Comparison of ENCODE assay signal across 1 mouse cellular context in the genomic region with DNA sequence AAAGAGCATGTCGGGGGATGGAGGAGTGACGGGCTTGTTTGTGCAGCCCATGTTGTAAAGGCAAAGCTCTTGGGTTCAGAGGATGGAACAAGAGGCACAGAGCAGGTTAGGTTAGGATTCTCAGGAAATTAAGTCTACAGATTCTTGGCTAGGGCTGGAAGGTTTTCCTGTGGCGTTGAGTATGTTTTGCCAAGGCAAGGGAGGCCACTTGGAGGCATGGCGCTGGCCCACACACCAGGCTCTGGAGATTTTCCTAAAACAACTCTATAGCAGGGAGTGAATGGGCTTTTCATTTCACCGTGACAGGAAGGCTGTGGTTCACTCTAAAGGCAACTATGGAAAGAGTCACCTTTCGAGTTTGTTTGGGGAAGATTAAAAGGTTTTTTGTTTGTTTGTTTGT.
TF ChIP-seq lines count a peak whose summit lies in the region.

No protein-coding gene starts in this region.

TF ChIP-seq in MEL, 35 proteins besides CTCF, POLR2A, EP300 and RAD21 (continued from another document):
- TF ChIP-seq POLR2AphosphoS5 (IDR thresholded peaks at IDR 0.05; ENCODE audit: borderline replicate concordance, low read depth, low read length): no peak
- TF ChIP-seq ELF1 (IDR thresholded peaks at IDR 0.05; ENCODE audit: low read depth, low read length): no peak
- no peak for TF ChIP-seq HCFC1 (IDR thresholded peaks at IDR 0.05; ENCODE audit: low read depth, low read length)
- no peak for TF ChIP-seq SMC3 (IDR thresholded peaks at IDR 0.05; ENCODE audit: low read depth, low read length)
- TF ChIP-seq KAT2A (conservative IDR thresholded peaks at IDR 0.05; ENCODE audit: low read depth, low read length): no peak
- TF ChIP-seq TCF12 (IDR thresholded peaks at IDR 0.05; ENCODE audit: low read depth, low read length): no peak
- no peak for TF ChIP-seq NRF1 (IDR thresholded peaks at IDR 0.05; ENCODE audit: insufficient read depth, low read depth, low read length, poor library complexity, severe bottlenecking)
- no peak for TF ChIP-seq GABPA (IDR thresholded peaks at IDR 0.05; ENCODE audit: low read depth, low read length)
- no peak for TF ChIP-seq ZMIZ1 (IDR thresholded peaks at IDR 0.05; ENCODE audit: low read depth, low read length)
- TF ChIP-seq CHD1 (IDR thresholded peaks at IDR 0.05; ENCODE audit: low read depth, low read length): no peak
